Mouse (Mus musculus): ENCODE measurements at regions not wholly inside any gene's neighbourhood (a gene's known extent, or its start where the extent isn't known, plus 50 kb on each side); places are given as distances from the start of the nearest gene placed in this dataset.
"Not testable (repeated sequence)": the region's sequence is repeated elsewhere in the genome, so short reads cannot be mapped to it uniquely, and the experiment has no call there.

GRCm38 (mm10) chr9:31650362-31651130 lies 186.3 kb upstream of the Tmem45b start:
- no peak for ATAC-seq

GRCm38 (mm10) chr9:31649073-31649472 lies 184.8 kb upstream of the Tmem45b start:
- no peak for ATAC-seq

- ATAC-seq, result no peak
Observed at GRCm38 (mm10) chr9:31648551-31648950, 184.3 kb upstream of the Tmem45b start.

- no peak for ATAC-seq
Observed at GRCm38 (mm10) chr9:31645114-31645513, 180.9 kb upstream of the Tmem45b start.

GRCm38 (mm10) chr9:31644106-31644505 lies 179.8 kb upstream of the Tmem45b start:
- ATAC-seq, result no peak

GRCm38 (mm10) chr9:31642169-31642568 lies 177.9 kb upstream of the Tmem45b start:
- ATAC-seq, result no peak

GRCm38 (mm10) chr9:31628291-31628690 lies 164.0 kb upstream of the Tmem45b start:
- ATAC-seq, result no peak

- ATAC-seq, result not testable (repeated sequence)
Observed at GRCm38 (mm10) chr9:31621553-31621952, 157.3 kb upstream of the Tmem45b start.

GRCm38 (mm10) chr9:31619344-31619743 lies 155.1 kb upstream of the Tmem45b start:
- no peak for ATAC-seq

- no peak for ATAC-seq
Observed at GRCm38 (mm10) chr9:31614250-31614945, 150.1 kb upstream of the Tmem45b start.

GRCm38 (mm10) chr9:31611036-31611695 lies 146.9 kb upstream of the Tmem45b start:
- ATAC-seq, result no peak

- ATAC-seq, result no peak
Observed at GRCm38 (mm10) chr9:31610631-31611030, 146.4 kb upstream of the Tmem45b start.

GRCm38 (mm10) chr9:31610212-31610611 lies 145.9 kb upstream of the Tmem45b start:
- no peak for ATAC-seq

- ATAC-seq, result no peak
Observed at GRCm38 (mm10) chr9:31609731-31610130, 145.5 kb upstream of the Tmem45b start.

- ATAC-seq, result no peak
Observed at GRCm38 (mm10) chr9:31608084-31608870, 144.0 kb upstream of the Tmem45b start.

- ATAC-seq, result no peak
Observed at GRCm38 (mm10) chr9:31606936-31607335, 142.7 kb upstream of the Tmem45b start.

GRCm38 (mm10) chr9:31604497-31605090 lies 140.3 kb upstream of the Tmem45b start:
- no peak for ATAC-seq

- peak; percentile 72 for ATAC-seq
Observed at GRCm38 (mm10) chr9:31602707-31603106, 138.4 kb upstream of the Tmem45b start.

- ATAC-seq, result no peak
Observed at GRCm38 (mm10) chr9:31595096-31595495, 130.8 kb upstream of the Tmem45b start.

GRCm38 (mm10) chr9:31587671-31588070 lies 123.4 kb upstream of the Tmem45b start:
- no peak for ATAC-seq

GRCm38 (mm10) chr9:31583983-31584382 lies 119.7 kb upstream of the Tmem45b start:
- ATAC-seq, result no peak

GRCm38 (mm10) chr9:31582947-31583346 lies 118.7 kb upstream of the Tmem45b start:
- no peak for ATAC-seq
